Mouse (Mus musculus) thymus, adult 2 months (tissue): ENCODE measurements around the gene Itpr2.

Experiments used
- CTCF ChIP-seq: fragments of 200-500 bp; IDR thresholded peaks from 2 replicates; pipeline ENCODE4 v1.5.1; 2012; ENCODE audit warnings: mild to moderate bottlenecking, control low read depth, low read length, moderate library complexity, borderline replicate concordance; ENCODE audit not compliant: control insufficient read depth, poor library complexity, insufficient read depth; ENCODE audit errors: extremely low read depth
- POLR2A ChIP-seq: fragments of 200-500 bp; IDR thresholded peaks from 2 replicates; pipeline ENCODE4 v1.6.1; 2012; ENCODE audit warnings: mild to moderate bottlenecking, low read length, control low read depth, moderate library complexity; ENCODE audit not compliant: control insufficient read depth, poor library complexity, insufficient read depth; ENCODE audit errors: extremely low read depth

GRCm38 (mm10) chr6:146249096-146249495, 252.9 kb downstream of the Itpr2 start:
- no peak for TF ChIP-seq POLR2A
- no peak for TF ChIP-seq CTCF
